Mouse (Mus musculus): ENCODE results near the gene Lamb1. TPM values are rescaled to one million over a fixed set of nuclear protein-coding genes. Genes with fewer than 3 reads are reported as not detected.
A peak's percentile ranks its signal among the peaks of the same experiment; 100 is the strongest.

Lamb1 gene
- polyA plus RNA-seq, 1 experiment = 23.8 TPM

DNA sequence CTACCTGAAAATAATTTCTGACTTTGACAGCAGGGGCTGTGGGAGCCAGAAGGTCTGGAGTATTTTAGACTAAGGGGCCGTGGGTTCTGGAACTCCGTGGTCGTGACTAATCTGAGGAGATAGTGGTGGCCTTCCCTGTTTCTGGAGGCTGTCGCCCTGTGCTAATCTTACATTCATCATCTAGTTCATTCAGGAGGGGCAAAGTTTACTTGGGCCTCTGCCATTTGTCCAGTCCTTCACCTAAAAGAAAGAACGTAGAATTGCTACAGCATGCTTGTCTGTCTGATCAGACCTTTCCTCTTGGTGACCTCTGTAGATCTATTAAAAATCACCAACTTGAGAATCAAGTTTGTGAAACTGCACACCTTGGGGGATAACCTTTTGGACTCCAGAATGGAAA is 17.2 kb downstream of the Lamb1 start:
- Histone ChIP-seq H3K27me3 (ENCODE audit: control insufficient read depth, insufficient read depth, low read length) (no peaks in the 10 kb centered on the region), H3K4me3 (ENCODE audit: low read depth, low read length) (no peak overlapping the region), H3K27ac (ENCODE audit: insufficient read depth, low read depth, low read length) (no peak overlapping the region), H3K36me3 (ENCODE audit: control insufficient read depth, insufficient read depth, low read length) (no peaks in the 10 kb centered on the region), H3K4me1 (ENCODE audit: control insufficient read depth, insufficient read depth, insufficient read length, low read length) (no peaks in the 10 kb centered on the region; the same call in 1 of the 2 replicates)
- no peak for TF ChIP-seq CTCF (IDR thresholded peaks at IDR 0.05; ENCODE audit: extremely low read depth, insufficient read length, insufficient replicate concordance, low read depth, low read length)
- no peak for TF ChIP-seq POLR2A (IDR thresholded peaks at IDR 0.05; ENCODE audit: low read depth, low read length)
- WGBS = 23% methylated on average over 5 of the region's 5 CpGs

- Histone ChIP-seq H3K4me3 (ENCODE audit: low read depth, low read length) (no peak overlapping the region), H3K36me3 (ENCODE audit: control insufficient read depth, insufficient read depth, low read length) (no peaks in the 10 kb centered on the region), H3K4me1 (ENCODE audit: control insufficient read depth, insufficient read depth, insufficient read length, low read length) (no peaks in the 10 kb centered on the region; the same call in 1 of the 2 replicates), H3K27me3 (ENCODE audit: control insufficient read depth, insufficient read depth, low read length) (no peaks in the 10 kb centered on the region), H3K27ac (ENCODE audit: insufficient read depth, low read depth, low read length) (no peak overlapping the region)
- TF ChIP-seq POLR2A (IDR thresholded peaks at IDR 0.05; ENCODE audit: low read depth, low read length) (no peak), CTCF (IDR thresholded peaks at IDR 0.05; ENCODE audit: extremely low read depth, insufficient read length, insufficient replicate concordance, low read depth, low read length) (no peak)
- 73% methylated on average over 4 of the region's 4 CpGs for WGBS
These were observed 18.1 kb downstream of the Lamb1 start for GRCm38 (mm10) chr12:31283131-31283530.

DNA sequence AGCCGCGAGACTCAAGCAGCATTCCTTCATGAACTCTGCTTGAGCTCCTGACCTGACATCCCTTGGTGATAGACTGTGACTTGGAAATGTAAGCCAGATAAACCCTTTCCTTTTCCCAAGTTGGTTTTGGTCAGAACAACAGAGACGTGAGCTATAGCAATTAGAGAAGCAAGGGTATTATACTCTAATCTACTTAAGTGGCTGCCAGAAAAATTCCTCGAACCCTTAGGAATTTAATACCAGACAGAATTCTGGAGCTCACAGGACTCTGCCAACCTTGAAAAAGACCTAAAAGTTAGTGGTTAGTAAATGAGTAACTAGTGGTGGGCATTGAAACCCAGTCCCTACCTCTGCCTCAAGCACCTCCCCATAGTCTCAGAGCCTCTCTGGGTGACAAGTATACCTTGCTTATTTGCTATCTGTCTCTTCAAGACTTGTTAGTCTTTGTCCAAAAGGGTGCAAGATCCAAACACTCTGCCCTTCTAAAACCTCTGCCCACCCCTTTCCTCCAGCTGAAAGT is 18.6 kb downstream of the Lamb1 start:
- TF ChIP-seq CTCF (IDR thresholded peaks at IDR 0.05; ENCODE audit: extremely low read depth, insufficient read length, insufficient replicate concordance, low read depth, low read length) (no peak), POLR2A (IDR thresholded peaks at IDR 0.05; ENCODE audit: low read depth, low read length) (no peak)
- Histone ChIP-seq H3K27ac (ENCODE audit: insufficient read depth, low read depth, low read length) (no peak overlapping the region), H3K27me3 (ENCODE audit: control insufficient read depth, insufficient read depth, low read length) (no peaks in the 10 kb centered on the region), H3K4me3 (ENCODE audit: low read depth, low read length) (no peak overlapping the region), H3K4me1 (ENCODE audit: control insufficient read depth, insufficient read depth, insufficient read length, low read length) (no peaks in the 10 kb centered on the region; the same call in 1 of the 2 replicates), H3K36me3 (ENCODE audit: control insufficient read depth, insufficient read depth, low read length) (no peaks in the 10 kb centered on the region)
- 66% methylated on average over 4 of the region's 4 CpGs for WGBS

DNA sequence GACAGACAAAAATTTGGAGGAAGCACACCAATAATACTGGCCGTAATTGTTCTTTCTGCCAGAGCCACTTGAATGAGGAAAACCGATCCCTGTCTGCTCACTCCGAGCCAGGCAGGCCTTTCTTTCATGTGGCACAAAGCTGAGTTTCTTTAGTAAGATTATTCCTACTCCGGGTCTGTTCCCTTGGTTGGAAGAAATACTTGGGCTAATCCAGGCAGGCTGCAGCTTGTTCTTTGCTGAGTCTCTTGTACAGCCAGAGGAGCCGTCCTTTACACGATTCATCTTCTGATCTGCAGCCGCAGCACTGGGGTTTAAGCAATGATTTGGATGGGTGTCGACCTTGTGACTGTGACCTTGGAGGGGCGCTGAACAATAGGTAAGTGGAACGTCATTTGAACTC is 24.0 kb downstream of the Lamb1 start:
- Histone ChIP-seq H3K27me3 (ENCODE audit: control insufficient read depth, insufficient read depth, low read length) (no peaks in the 10 kb centered on the region), H3K27ac (ENCODE audit: insufficient read depth, low read depth, low read length) (no peak overlapping the region), H3K4me3 (ENCODE audit: low read depth, low read length) (no peak overlapping the region), H3K36me3 (ENCODE audit: control insufficient read depth, insufficient read depth, low read length) (no peaks in the 10 kb centered on the region), H3K4me1 (ENCODE audit: control insufficient read depth, insufficient read depth, insufficient read length, low read length) (peaks cover 5% of the 10 kb centered on the region; the same call in 1 of the 2 replicates)
- TF ChIP-seq CTCF (IDR thresholded peaks at IDR 0.05; ENCODE audit: extremely low read depth, insufficient read length, insufficient replicate concordance, low read depth, low read length) = no peak
- TF ChIP-seq POLR2A (IDR thresholded peaks at IDR 0.05; ENCODE audit: low read depth, low read length) = no peak
- 91% methylated on average over 10 of the region's 10 CpGs for WGBS

- Histone ChIP-seq H3K27me3 (ENCODE audit: control insufficient read depth, insufficient read depth, low read length) (no peaks in the 10 kb centered on the region; the same call in 1 of the 2 replicates), H3K4me3 (ENCODE audit: low read depth, low read length) (no peak overlapping the region), H3K27ac (ENCODE audit: insufficient read depth, low read depth, low read length) (no peak overlapping the region), H3K36me3 (ENCODE audit: control insufficient read depth, insufficient read depth, low read length) (no peaks in the 10 kb centered on the region), H3K4me1 (ENCODE audit: control insufficient read depth, insufficient read depth, insufficient read length, low read length) (peaks cover 8% of the 10 kb centered on the region)
- 74% methylated on average over 3 of the region's 3 CpGs for WGBS
- TF ChIP-seq POLR2A (IDR thresholded peaks at IDR 0.05; ENCODE audit: low read depth, low read length) (no peak), CTCF (IDR thresholded peaks at IDR 0.05; ENCODE audit: extremely low read depth, insufficient read length, insufficient replicate concordance, low read depth, low read length) (no peak)
These were observed 25.9 kb downstream of the Lamb1 start for GRCm38 (mm10) chr12:31290951-31291350.

GRCm38 (mm10) chr12:31293361-31294142 is 28.5 kb downstream of the Lamb1 start:
- Histone ChIP-seq H3K27me3 (ENCODE audit: control insufficient read depth, insufficient read depth, low read length) (no peaks in the 10 kb centered on the region; the same call in 1 of the 2 replicates), H3K27ac (ENCODE audit: insufficient read depth, low read depth, low read length) (0 out of 2 replicates have a peak overlapping the region, but pooled peaks have one; percentile 0)

GRCm38 (mm10) chr12:31294526-31294925 is 29.5 kb downstream of the Lamb1 start:
- 20% methylated on average over 10 of the region's 10 CpGs for WGBS
- H3K4me3 ChIP-seq (ENCODE audit: low read depth, low read length) = no peak overlapping the region
- no peaks in the 10 kb centered on the region for H3K36me3 ChIP-seq (ENCODE audit: control insufficient read depth, insufficient read depth, low read length)
- H3K27ac ChIP-seq (ENCODE audit: insufficient read depth, low read depth, low read length) = no peak overlapping the region
- TF ChIP-seq CTCF (IDR thresholded peaks at IDR 0.05; ENCODE audit: extremely low read depth, insufficient read length, insufficient replicate concordance, low read depth, low read length) = no peak
- TF ChIP-seq POLR2A (IDR thresholded peaks at IDR 0.05; ENCODE audit: low read depth, low read length) = no peak
- peaks cover 8% of the 10 kb centered on the region for H3K4me1 ChIP-seq (ENCODE audit: control insufficient read depth, insufficient read depth, insufficient read length, low read length)
- H3K27me3 ChIP-seq (ENCODE audit: control insufficient read depth, insufficient read depth, low read length) = no peaks in the 10 kb centered on the region; the same call in 1 of the 2 replicates

More at GRCm38 (mm10) chr12:31293361-31294142, 28.5 kb downstream of the Lamb1 start:
- WGBS = 21% methylated on average over 15 of the region's 15 CpGs
- Histone ChIP-seq H3K4me3 (ENCODE audit: low read depth, low read length) (no peak overlapping the region), H3K4me1 (ENCODE audit: control insufficient read depth, insufficient read depth, insufficient read length, low read length) (peaks cover 8% of the 10 kb centered on the region), H3K36me3 (ENCODE audit: control insufficient read depth, insufficient read depth, low read length) (no peaks in the 10 kb centered on the region)
- TF ChIP-seq CTCF (IDR thresholded peaks at IDR 0.05; ENCODE audit: extremely low read depth, insufficient read length, insufficient replicate concordance, low read depth, low read length) (no peak), POLR2A (IDR thresholded peaks at IDR 0.05; ENCODE audit: low read depth, low read length) (no peak)

All from small intestine, adult 2 months (tissue).